Mouse (Mus musculus) heart, embryonic 16.5 days (tissue): ENCODE results near the gene Kbtbd8. TPM values are rescaled to one million over a fixed set of nuclear protein-coding genes. Genes with fewer than 3 reads are reported as not detected.

Experiments used
- ATAC-seq: fragments of 200-750 bp; cut with Nextera tagmentation; replicated peaks from 2 replicates; pipeline ENCODE4 v1.8.0; 2017; ENCODE audit warnings: moderate number of reproducible peaks; ENCODE audit not compliant: insufficient read depth, low FRiP score; ENCODE audit errors: extremely low read depth
- H3K27ac ChIP-seq: fragments of 300-500 bp; sonication (generic); 2 replicates; pipeline ENCODE4 v1.5.1; 2014; ENCODE audit warnings: mild to moderate bottlenecking, low read length, control low read depth, moderate library complexity
- H3K27me3 ChIP-seq: fragments of 300-500 bp; sonication (generic); 2 replicates; pipeline ENCODE4 v1.6.1; 2014; ENCODE audit warnings: low read length, mixed read lengths; ENCODE audit not compliant: control insufficient read depth, insufficient read depth
- H3K36me3 ChIP-seq: fragments of 300-500 bp; sonication (generic); 2 replicates; pipeline ENCODE4 v1.6.1; 2014; ENCODE audit not compliant: control insufficient read depth, insufficient read depth
- H3K4me1 ChIP-seq: fragments of 300-500 bp; sonication (generic); 2 replicates; pipeline ENCODE4 v1.6.1; 2014; ENCODE audit warnings: low read length, mixed read lengths; ENCODE audit not compliant: control insufficient read depth, insufficient read depth
- H3K4me2 ChIP-seq: fragments of 300-500 bp; sonication (generic); 2 replicates; pipeline ENCODE4 v1.6.1; 2014; ENCODE audit warnings: low read depth, mild to moderate bottlenecking, control low read depth, low read length
- H3K4me3 ChIP-seq: fragments of 300-500 bp; sonication (generic); 2 replicates; pipeline ENCODE4 v1.5.1; 2014; ENCODE audit warnings: mild to moderate bottlenecking, control low read depth, low read length
- H3K9ac ChIP-seq: fragments of 300-500 bp; sonication (generic); 2 replicates; pipeline ENCODE4 v1.6.1; 2014; ENCODE audit warnings: low read length, control low read depth
- H3K9me3 ChIP-seq: fragments of 300-500 bp; sonication (generic); replicated peaks from 2 replicates; pipeline ENCODE4 v1.6.1; 2016; ENCODE audit warnings: low read length; ENCODE audit not compliant: control insufficient read depth
- WGBS: fragments of 180-500 bp; shearing (Covaris S2); extraction: QIAGEN DNeasy Blood & Tissue Kit; methylation state at CpG from one replicate; pipeline ENCODE4 v1.1.7; 2014; 5-methylcytosine and 5-hydroxymethylcytosine counted together
- polyA plus RNA-seq: library from polyadenylated mRNA; unstranded; fragments of >200 nt; fragmentation: Nextera tagmentation; extraction: Ambion mirVana; gene quantifications from 2 replicates; pipeline ENCODE4 v1.2.1, GENCODE M21; 2015

Kbtbd8 gene
- polyA plus RNA-seq: 1.1 and 1.7 TPM in 2 replicates

- no peak for ATAC-seq
- 25% methylated on average over 13 of the region's 13 CpGs for WGBS
- H3K36me3 ChIP-seq: no peaks in the 10 kb centered on the region
- H3K9me3 ChIP-seq: no peaks in the 10 kb centered on the region
- peak within 1 kb of the TSS; percentile 91 for H3K4me2 ChIP-seq
- 0 out of 2 replicates have a peak within 1 kb of the TSS, but pooled peaks have one; percentile 49 for H3K27ac ChIP-seq
- H3K27me3 ChIP-seq: peaks cover 4% of the 10 kb centered on the region
- peak within 1 kb of the TSS; percentile 90 for H3K4me3 ChIP-seq
- H3K4me1 ChIP-seq: peaks cover 9% of the 10 kb centered on the region
- H3K9ac ChIP-seq: peak within 1 kb of the TSS; percentile 66
Measured at GRCm38 (mm10) chr6:95116946-95117345, at the start of gene Kbtbd8. Gene Kbtbd8 (plus strand): TSS chr6:95117240.

- Histone ChIP-seq H3K9ac (no peak overlapping the region), H3K4me2 (no peak overlapping the region), H3K4me3 (no peak overlapping the region), H3K9me3 (no peaks in the 10 kb centered on the region; the same call in 1 of the 2 replicates), H3K27ac (no peak overlapping the region), H3K4me1 (no peaks in the 10 kb centered on the region), H3K27me3 (no peaks in the 10 kb centered on the region), H3K36me3 (no peaks in the 10 kb centered on the region)
- ATAC-seq: no peak
- 85% methylated on average over 10 of the region's 10 CpGs for WGBS
Measured at GRCm38 (mm10) chr6:95069753-95070152, 47.3 kb upstream of the Kbtbd8 start.

GRCm38 (mm10) chr6:95085276-95085675 lies 31.8 kb upstream of the Kbtbd8 start:
- Histone ChIP-seq H3K4me3 (no peak overlapping the region), H3K27ac (no peak overlapping the region), H3K4me2 (no peak overlapping the region), H3K27me3 (no peaks in the 10 kb centered on the region), H3K9ac (no peak overlapping the region), H3K9me3 (no peaks in the 10 kb centered on the region), H3K4me1 (no peaks in the 10 kb centered on the region), H3K36me3 (no peaks in the 10 kb centered on the region)
- 67% methylated on average over 1 of the region's 1 CpGs for WGBS
- no peak for ATAC-seq

GRCm38 (mm10) chr6:95087154-95087846 lies 29.7 kb upstream of the Kbtbd8 start:
- no peak overlapping the region for H3K4me2 ChIP-seq

GRCm38 (mm10) chr6:95088075-95088474 lies 29.0 kb upstream of the Kbtbd8 start:
- WGBS: 40% methylated on average over 4 of the region's 4 CpGs
- no peak for ATAC-seq
- no peaks in the 10 kb centered on the region for H3K36me3 ChIP-seq
- H3K9ac ChIP-seq: no peak overlapping the region
- no peak overlapping the region for H3K4me2 ChIP-seq
- H3K27ac ChIP-seq: no peak overlapping the region
- no peaks in the 10 kb centered on the region for H3K27me3 ChIP-seq
- no peaks in the 10 kb centered on the region for H3K9me3 ChIP-seq
- no peaks in the 10 kb centered on the region for H3K4me1 ChIP-seq
- H3K4me3 ChIP-seq: no peak overlapping the region

More at GRCm38 (mm10) chr6:95087154-95087846, 29.7 kb upstream of the Kbtbd8 start:
- Histone ChIP-seq H3K4me3 (no peak overlapping the region), H3K9me3 (no peaks in the 10 kb centered on the region), H3K27ac (no peak overlapping the region), H3K4me1 (no peaks in the 10 kb centered on the region), H3K9ac (no peak overlapping the region), H3K36me3 (no peaks in the 10 kb centered on the region), H3K27me3 (no peaks in the 10 kb centered on the region)
- ATAC-seq: no peak
- 84% methylated on average over 6 of the region's 6 CpGs for WGBS

GRCm38 (mm10) chr6:95094695-95095094 lies 22.3 kb upstream of the Kbtbd8 start:
- Histone ChIP-seq H3K9me3 (no peaks in the 10 kb centered on the region), H3K27me3 (no peaks in the 10 kb centered on the region), H3K9ac (no peak overlapping the region), H3K27ac (no peak overlapping the region), H3K36me3 (no peaks in the 10 kb centered on the region), H3K4me1 (no peaks in the 10 kb centered on the region; the same call in 1 of the 2 replicates), H3K4me3 (no peak overlapping the region), H3K4me2 (no peak overlapping the region)
- 55% methylated on average over 2 of the region's 2 CpGs for WGBS
- no peak for ATAC-seq

- Histone ChIP-seq H3K27me3 (no peaks in the 10 kb centered on the region), H3K9ac (no peak overlapping the region), H3K36me3 (no peaks in the 10 kb centered on the region), H3K9me3 (no peaks in the 10 kb centered on the region), H3K27ac (no peak overlapping the region), H3K4me2 (no peak overlapping the region), H3K4me1 (no peaks in the 10 kb centered on the region; the same call in 1 of the 2 replicates), H3K4me3 (no peak overlapping the region)
- WGBS: 18% methylated on average over 21 of the region's 21 CpGs
- ATAC-seq: no peak; the same call in 1 of the 2 replicates
Measured at GRCm38 (mm10) chr6:95098366-95099109, 18.5 kb upstream of the Kbtbd8 start.

GRCm38 (mm10) chr6:95103706-95104105 lies 13.3 kb upstream of the Kbtbd8 start:
- H3K36me3 ChIP-seq: no peaks in the 10 kb centered on the region
- 55% methylated on average over 3 of the region's 3 CpGs for WGBS
- H3K27ac ChIP-seq: no peak overlapping the region
- no peaks in the 10 kb centered on the region for H3K4me1 ChIP-seq
- H3K27me3 ChIP-seq: no peaks in the 10 kb centered on the region
- H3K4me2 ChIP-seq: no peak overlapping the region
- no peak overlapping the region for H3K4me3 ChIP-seq
- no peaks in the 10 kb centered on the region for H3K9me3 ChIP-seq
- no peak overlapping the region for H3K9ac ChIP-seq
- no peak for ATAC-seq

- Histone ChIP-seq H3K27ac (no peak overlapping the region), H3K4me1 (no peaks in the 10 kb centered on the region), H3K36me3 (no peaks in the 10 kb centered on the region), H3K4me3 (no peak overlapping the region), H3K4me2 (no peak overlapping the region), H3K9ac (no peak overlapping the region), H3K27me3 (no peaks in the 10 kb centered on the region), H3K9me3 (no peaks in the 10 kb centered on the region)
- no peak for ATAC-seq
Measured at GRCm38 (mm10) chr6:95108437-95108836, 8.6 kb upstream of the Kbtbd8 start.
